Mouse (Mus musculus): Measurements from ENCODE around the gene Mis12. TPM values are rescaled to one million over a fixed set of nuclear protein-coding genes. Genes with fewer than 3 reads are reported as not detected.

The Mis12 gene
- polyA plus RNA-seq, 1 experiment from 2014 or later, result 37.7 TPM

DNA sequence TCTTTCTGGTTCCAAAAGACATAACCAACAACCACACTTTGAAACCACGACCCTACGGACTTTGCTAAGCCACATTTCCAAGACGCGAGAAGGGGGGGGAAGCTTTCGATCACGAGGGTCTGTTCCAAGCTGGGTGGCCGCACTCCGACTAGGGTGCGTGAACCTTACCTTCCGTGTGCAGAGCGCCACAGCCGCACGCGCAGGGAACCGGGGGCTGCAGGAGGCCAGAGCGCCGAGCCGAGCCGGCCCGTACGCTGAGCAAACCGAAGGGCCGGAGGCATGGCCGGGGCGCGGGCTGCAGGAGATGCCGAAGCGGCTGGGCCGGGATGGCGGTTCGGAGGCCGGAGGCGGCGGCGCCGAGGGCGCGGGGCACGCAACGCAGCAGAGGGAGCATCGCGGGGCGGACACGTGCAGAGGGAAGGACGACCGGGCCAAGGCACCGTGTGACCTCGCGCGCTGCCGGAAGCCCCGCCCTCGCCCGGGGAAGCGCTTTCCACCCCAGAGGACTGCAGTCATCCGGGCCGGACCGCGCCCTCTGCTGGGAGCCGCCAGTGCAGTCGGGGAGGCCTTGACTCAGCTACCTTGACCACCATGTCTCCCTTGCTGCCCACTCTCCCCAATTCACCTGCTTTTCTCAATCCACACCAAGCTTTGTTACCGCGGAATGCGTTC lies 36.7 kb upstream of the Mis12 start, which contains the start of gene C1qbp:
TSS of gene C1qbp (minus strand) at position 470 of the 672 bp plus-strand sequence.
- Histone ChIP-seq H3K9me3 (no peaks in the 10 kb centered on the region), H3K27me3 (replicated peaks) (no peaks in the 10 kb centered on the region), H3K4me3 (replicated peaks) (peak within 1 kb of the TSS; percentile 100), H3K4me1 (peaks cover 12% of the 10 kb centered on the region; the same call in 1 of the 2 replicates), H3K4me2 (peak within 1 kb of the TSS; percentile 78), H3K27ac (peak within 1 kb of the TSS; percentile 59), H3K9ac (peak within 1 kb of the TSS; percentile 89), H3K36me3 (peaks cover 46% of the 10 kb centered on the region)
- under 1% methylated on average over 62 of the region's 64 CpGs for WGBS
- peak; percentile 95 for ATAC-seq (ENCODE audit: insufficient read depth, low FRiP score, low read depth)

- Histone ChIP-seq H3K4me3 (replicated peaks) (no peak overlapping the region), H3K4me2 (no peak overlapping the region), H3K36me3 (peaks cover 8% of the 10 kb centered on the region; the same call in 1 of the 2 replicates), H3K4me1 (peaks cover 12% of the 10 kb centered on the region), H3K27me3 (replicated peaks) (no peaks in the 10 kb centered on the region), H3K9me3 (no peaks in the 10 kb centered on the region), H3K27ac (no peak overlapping the region), H3K9ac (no peak overlapping the region)
- 88% methylated on average over 4 of the region's 4 CpGs for WGBS
- ATAC-seq (ENCODE audit: insufficient read depth, low FRiP score, low read depth), result no peak
Observed at GRCm38 (mm10) chr11:71001167-71001566, 18.2 kb upstream of the Mis12 start.

DNA sequence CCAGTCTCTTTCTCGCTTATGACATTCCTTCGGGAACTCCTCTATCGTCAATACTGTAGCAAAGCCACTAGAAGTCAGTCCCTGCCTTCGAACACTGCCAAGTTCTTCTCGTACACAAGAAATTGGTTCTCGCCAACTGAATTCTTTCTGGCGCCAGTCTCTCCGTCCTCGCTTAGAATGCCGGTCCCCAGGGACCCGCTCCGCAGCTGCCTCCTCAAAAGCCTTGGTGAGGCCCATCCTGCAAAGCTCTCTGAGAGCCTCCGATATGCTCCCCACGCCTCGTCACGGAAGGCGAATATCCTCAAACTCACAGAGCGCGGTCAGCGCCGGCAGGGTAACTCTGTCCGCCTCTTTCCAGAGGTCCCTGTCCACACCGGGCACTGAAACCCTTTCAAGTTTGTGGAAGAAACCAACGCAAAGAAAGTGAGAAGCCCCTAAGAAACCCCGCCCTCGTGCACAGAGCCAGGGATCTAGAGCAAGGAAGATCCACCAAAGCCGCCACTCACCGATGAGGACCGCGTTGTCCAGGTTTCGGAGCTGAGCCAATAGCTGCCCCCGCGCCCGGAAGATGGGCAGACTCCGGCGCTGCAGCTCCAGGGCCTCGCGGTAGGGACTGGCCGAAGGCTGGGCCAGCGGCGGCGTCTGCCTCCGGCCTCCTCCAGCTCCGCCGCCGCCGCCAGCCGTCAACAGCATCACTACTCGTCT lies 15.6 kb upstream of the Mis12 start:
- H3K4me2 ChIP-seq, result peak overlapping the region; percentile 86
- H3K9me3 ChIP-seq, result no peaks in the 10 kb centered on the region
- H3K36me3 ChIP-seq, result 0 out of 2 replicates have a peak, but pooled peaks cover 7% of the 10 kb centered on the region
- peaks cover 12% of the 10 kb centered on the region for H3K4me1 ChIP-seq
- H3K9ac ChIP-seq, result peak overlapping the region; percentile 63
- WGBS, result under 1% methylated on average over 49 of the region's 49 CpGs
- H3K4me3 ChIP-seq (replicated peaks), result peak overlapping the region; percentile 99
- ATAC-seq (ENCODE audit: insufficient read depth, low FRiP score, low read depth), result peak; percentile 62
- peak overlapping the region; percentile 86 for H3K27ac ChIP-seq
- no peaks in the 10 kb centered on the region for H3K27me3 ChIP-seq (replicated peaks)

GRCm38 (mm10) chr11:71004316-71004773 lies 15.1 kb upstream of the Mis12 start, which contains the start of gene Dhx33:
TSS of gene Dhx33 (minus strand) at chr11:71004437.
- H3K27ac ChIP-seq, result peak within 1 kb of the TSS; percentile 86
- peaks cover 12% of the 10 kb centered on the region for H3K4me1 ChIP-seq
- peak; percentile 97 for ATAC-seq (ENCODE audit: insufficient read depth, low FRiP score, low read depth)
- H3K4me3 ChIP-seq (replicated peaks), result peak within 1 kb of the TSS; percentile 99
- no peaks in the 10 kb centered on the region for H3K9me3 ChIP-seq
- H3K4me2 ChIP-seq, result peak within 1 kb of the TSS; percentile 86
- peaks cover 11% of the 10 kb centered on the region; the same call in 1 of the 2 replicates for H3K36me3 ChIP-seq
- H3K9ac ChIP-seq, result peak within 1 kb of the TSS; percentile 63
- WGBS, result 0% methylated on average over 35 of the region's 35 CpGs
- no peaks in the 10 kb centered on the region for H3K27me3 ChIP-seq (replicated peaks)

GRCm38 (mm10) chr11:71005046-71005445 lies 14.4 kb upstream of the Mis12 start:
- Histone ChIP-seq H3K27ac (peak overlapping the region; percentile 31; the same call in 1 of the 2 replicates), H3K4me2 (peak overlapping the region; percentile 50), H3K27me3 (replicated peaks) (no peaks in the 10 kb centered on the region), H3K4me1 (peaks cover 12% of the 10 kb centered on the region), H3K9ac (no peak overlapping the region), H3K36me3 (peaks cover 11% of the 10 kb centered on the region; the same call in 1 of the 2 replicates), H3K9me3 (no peaks in the 10 kb centered on the region), H3K4me3 (replicated peaks) (no peak overlapping the region; the same call in 1 of the 2 replicates)
- WGBS, result 51% methylated on average over 5 of the region's 5 CpGs
- no peak for ATAC-seq (ENCODE audit: insufficient read depth, low FRiP score, low read depth)

GRCm38 (mm10) chr11:71007026-71007425 lies 12.4 kb upstream of the Mis12 start:
- 91% methylated on average over 6 of the region's 6 CpGs for whole genome bisulfite sequencing
- ATAC-seq (ENCODE audit: insufficient read depth, low FRiP score, low read depth), result no peak

DNA sequence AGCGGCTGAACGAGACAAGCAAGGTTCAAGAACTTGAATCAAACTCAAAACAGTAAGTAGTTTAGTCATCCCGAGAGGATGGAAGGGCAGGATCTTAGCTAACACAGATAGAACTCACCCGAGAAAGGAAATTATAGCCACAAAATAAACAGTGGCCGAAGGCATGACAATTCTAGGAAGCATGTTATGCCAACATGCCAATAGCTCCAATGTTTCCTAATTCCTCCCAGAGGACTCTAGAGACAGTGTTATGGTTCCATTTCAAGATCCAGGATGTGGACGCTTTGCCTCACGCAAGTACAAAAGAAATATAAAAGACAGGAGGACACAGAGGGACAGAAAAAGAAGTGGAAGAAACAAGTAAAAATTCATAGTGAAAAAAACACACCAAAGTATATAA lies 11.6 kb upstream of the Mis12 start:
- WGBS, result 89% methylated on average over 7 of the region's 7 CpGs
- H3K36me3 ChIP-seq, result peaks cover 28% of the 10 kb centered on the region
- no peak overlapping the region for H3K4me3 ChIP-seq (replicated peaks)
- H3K9me3 ChIP-seq, result no peaks in the 10 kb centered on the region
- peaks cover 8% of the 10 kb centered on the region for H3K4me1 ChIP-seq
- no peak overlapping the region for H3K9ac ChIP-seq
- no peak overlapping the region for H3K27ac ChIP-seq
- H3K4me2 ChIP-seq, result no peak overlapping the region
- ATAC-seq (ENCODE audit: insufficient read depth, low FRiP score, low read depth), result no peak
- H3K27me3 ChIP-seq (replicated peaks), result no peaks in the 10 kb centered on the region

More at GRCm38 (mm10) chr11:71007026-71007425, 12.4 kb upstream of the Mis12 start:
- Histone ChIP-seq H3K27me3 (replicated peaks) (no peaks in the 10 kb centered on the region), H3K4me2 (no peak overlapping the region), H3K27ac (no peak overlapping the region), H3K36me3 (peaks cover 20% of the 10 kb centered on the region), H3K4me1 (peaks cover 12% of the 10 kb centered on the region), H3K4me3 (replicated peaks) (no peak overlapping the region), H3K9me3 (no peaks in the 10 kb centered on the region), H3K9ac (no peak overlapping the region)

GRCm38 (mm10) chr11:71008321-71008720 lies 11.1 kb upstream of the Mis12 start:
- Histone ChIP-seq H3K36me3 (peaks cover 29% of the 10 kb centered on the region), H3K4me2 (no peak overlapping the region), H3K9ac (no peak overlapping the region), H3K9me3 (no peaks in the 10 kb centered on the region), H3K27me3 (replicated peaks) (no peaks in the 10 kb centered on the region), H3K4me3 (replicated peaks) (no peak overlapping the region), H3K4me1 (peaks cover 3% of the 10 kb centered on the region), H3K27ac (no peak overlapping the region)
- 89% methylated on average over 3 of the region's 3 CpGs for WGBS
- no peak for ATAC-seq (ENCODE audit: insufficient read depth, low FRiP score, low read depth)

DNA sequence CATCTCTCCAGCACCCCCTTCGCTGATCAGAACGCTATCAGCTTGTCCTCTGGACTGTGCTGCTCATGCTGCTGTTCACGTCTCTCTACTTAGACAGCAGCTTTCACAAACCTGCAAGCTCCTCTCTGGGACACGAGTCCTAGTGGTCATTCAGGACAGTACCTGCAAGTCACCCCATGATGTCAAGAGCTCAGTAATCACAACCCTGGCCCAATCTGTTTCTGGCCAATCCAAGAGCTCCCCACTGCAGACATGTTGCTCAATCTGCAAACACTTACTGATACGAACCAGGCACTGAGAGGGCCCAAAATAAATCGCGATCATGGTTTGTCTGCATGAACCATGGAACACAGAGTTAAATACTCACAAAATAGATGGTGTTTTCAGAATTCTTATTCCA lies 6.7 kb upstream of the Mis12 start:
- Histone ChIP-seq H3K4me2 (no peak overlapping the region), H3K9me3 (no peaks in the 10 kb centered on the region), H3K27ac (no peak overlapping the region), H3K4me3 (replicated peaks) (no peak overlapping the region), H3K27me3 (replicated peaks) (no peaks in the 10 kb centered on the region), H3K4me1 (no peaks in the 10 kb centered on the region), H3K9ac (no peak overlapping the region), H3K36me3 (peaks cover 40% of the 10 kb centered on the region)
- ATAC-seq (ENCODE audit: insufficient read depth, low FRiP score, low read depth), result peak; percentile 58; the same call in 1 of the 2 replicates
- 94% methylated on average over 7 of the region's 7 CpGs for WGBS

- ATAC-seq (ENCODE audit: insufficient read depth, low FRiP score, low read depth), result no peak
Observed at GRCm38 (mm10) chr11:71017051-71017450, 2.4 kb upstream of the Mis12 start.

GRCm38 (mm10) chr11:71018416-71019200 lies 803 bp upstream of the Mis12 start:
- Histone ChIP-seq H3K4me3 (replicated peaks) (peak overlapping the region; percentile 86), H3K4me2 (peak overlapping the region; percentile 83)
- WGBS, result 5% methylated on average over 26 of the region's 28 CpGs

More at GRCm38 (mm10) chr11:71017051-71017450, 2.4 kb upstream of the Mis12 start:
- WGBS, result 93% methylated on average over 1 of the region's 1 CpGs
- no peak overlapping the region for H3K4me3 ChIP-seq (replicated peaks)
- no peaks in the 10 kb centered on the region for H3K27me3 ChIP-seq (replicated peaks)
- H3K27ac ChIP-seq, result no peak overlapping the region
- peaks cover 6% of the 10 kb centered on the region; the same call in 1 of the 2 replicates for H3K4me1 ChIP-seq
- H3K9ac ChIP-seq, result no peak overlapping the region
- H3K36me3 ChIP-seq, result peaks cover 20% of the 10 kb centered on the region
- no peaks in the 10 kb centered on the region for H3K9me3 ChIP-seq
- no peak overlapping the region for H3K4me2 ChIP-seq

More at GRCm38 (mm10) chr11:71018416-71019200, 803 bp upstream of the Mis12 start:
- Histone ChIP-seq H3K27me3 (replicated peaks) (no peaks in the 10 kb centered on the region), H3K27ac (peak overlapping the region; percentile 41; the same call in 1 of the 2 replicates), H3K9ac (peak overlapping the region; percentile 91), H3K9me3 (no peaks in the 10 kb centered on the region), H3K36me3 (peaks cover 8% of the 10 kb centered on the region; the same call in 1 of the 2 replicates), H3K4me1 (peaks cover 6% of the 10 kb centered on the region; the same call in 1 of the 2 replicates)
- no peak; the same call in 1 of the 2 replicates for ATAC-seq (ENCODE audit: insufficient read depth, low FRiP score, low read depth)

Measured in stomach, embryonic 15.5 days (tissue).